Mouse (Mus musculus): ENCODE data around the gene Nfxl1.
"Not testable (repeated sequence)": the region's sequence is repeated elsewhere in the genome, so short reads cannot be mapped to it uniquely, and the experiment has no call there.

The Nfxl1 gene

DNA sequence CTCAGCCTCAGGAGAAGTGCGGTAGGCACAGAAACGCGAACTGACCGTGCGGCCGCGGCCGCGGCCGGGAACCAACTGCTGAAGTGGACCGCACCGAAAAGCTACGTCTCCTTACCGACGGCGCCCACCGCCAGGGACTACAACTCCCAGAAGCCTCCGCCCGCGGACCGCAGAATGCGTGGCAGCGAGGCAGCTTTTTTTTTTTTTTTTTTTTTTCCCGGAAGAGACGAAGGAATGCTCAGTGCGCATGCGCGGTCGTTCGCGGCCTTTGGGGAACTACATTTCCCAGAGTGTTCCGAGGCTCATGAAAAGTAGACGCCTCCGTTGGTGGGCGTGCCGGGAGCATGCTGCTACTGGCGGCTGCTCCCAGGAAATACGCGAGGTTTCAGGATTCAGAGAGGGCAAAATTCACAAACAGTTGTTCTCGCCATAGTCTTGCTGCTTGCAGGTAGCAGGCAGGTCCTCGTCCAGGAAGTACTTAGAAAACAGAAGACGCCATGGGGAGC is at the start of gene Nfxl1:
Nfxl1 (minus strand) TSS at position 141 of the 506 bp plus-strand sequence.
- DNase-seq (ENCODE audit: low read depth, low spot score) = peak; percentile 100

DNA sequence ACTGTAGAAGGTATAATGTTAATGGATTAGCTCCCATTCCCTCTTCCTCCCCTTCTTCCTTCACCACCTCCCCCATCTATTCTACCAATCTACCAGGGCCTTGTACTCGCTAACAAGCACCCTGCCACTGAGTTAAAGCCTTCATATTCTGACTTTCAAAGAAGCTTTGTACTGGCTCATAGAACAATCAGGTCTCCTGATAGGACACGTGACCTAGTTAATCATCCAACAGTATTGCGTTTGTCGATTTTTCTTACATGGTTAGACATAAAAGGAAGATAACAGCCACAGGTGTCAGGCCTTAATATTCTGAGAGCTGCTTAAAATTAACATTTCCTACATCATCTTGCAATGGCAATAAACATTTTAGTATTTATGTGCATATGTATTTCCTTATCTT is 43.7 kb upstream of the Nfxl1 start:
- DNase-seq (ENCODE audit: low read depth, low spot score) = no peak

DNA sequence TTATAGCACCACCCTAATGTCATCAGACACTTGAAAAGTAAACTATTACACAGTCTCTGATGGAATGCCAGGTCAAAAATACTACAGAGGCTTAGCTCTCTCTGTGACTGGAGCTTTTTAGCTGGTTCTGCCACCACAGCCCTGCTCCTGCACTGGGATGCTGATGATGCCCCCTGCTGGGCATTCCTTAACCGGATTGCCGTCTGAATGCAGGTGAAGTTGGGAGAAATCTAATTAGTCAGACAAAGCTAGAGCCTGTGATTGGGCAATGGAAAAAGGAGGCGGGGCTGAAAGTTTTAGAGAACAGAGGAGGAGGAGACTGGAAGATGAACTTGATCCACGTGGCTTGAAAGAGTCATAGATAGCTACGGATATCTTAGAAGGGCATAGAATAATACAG is 41.5 kb upstream of the Nfxl1 start:
- peak; percentile 82 for DNase-seq (ENCODE audit: low read depth, low spot score)

DNA sequence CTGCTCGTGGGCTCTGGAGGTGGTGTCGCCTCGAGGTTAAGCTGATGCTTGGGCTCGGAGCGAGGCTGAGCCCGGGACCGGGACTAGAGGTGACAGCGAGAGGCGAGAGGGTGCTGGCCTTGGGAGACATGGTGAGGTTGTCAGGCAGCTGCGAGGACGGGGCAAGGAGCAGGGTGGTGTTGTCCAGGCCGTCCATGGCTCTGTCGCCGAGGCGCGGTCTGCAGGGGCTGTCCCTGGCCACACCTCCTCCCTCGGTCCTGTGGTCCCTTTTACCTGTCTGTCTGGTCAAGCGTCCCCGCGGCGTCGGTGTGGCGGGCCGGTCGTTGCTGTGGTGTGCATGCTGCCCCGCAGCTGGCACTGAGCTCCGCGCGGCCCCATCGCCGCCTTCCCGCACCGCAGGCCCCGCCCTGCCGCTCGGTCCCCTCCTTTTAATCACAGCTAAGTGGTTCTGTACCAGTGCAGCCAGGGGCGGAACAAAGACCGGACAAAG is 27.8 kb upstream of the Nfxl1 start, which contains the start of gene Gm5868:
Gm5868 (minus strand) TSS at position 360 of the 490 bp plus-strand sequence.
- DNase-seq (ENCODE audit: low read depth, low spot score) = no peak

DNA sequence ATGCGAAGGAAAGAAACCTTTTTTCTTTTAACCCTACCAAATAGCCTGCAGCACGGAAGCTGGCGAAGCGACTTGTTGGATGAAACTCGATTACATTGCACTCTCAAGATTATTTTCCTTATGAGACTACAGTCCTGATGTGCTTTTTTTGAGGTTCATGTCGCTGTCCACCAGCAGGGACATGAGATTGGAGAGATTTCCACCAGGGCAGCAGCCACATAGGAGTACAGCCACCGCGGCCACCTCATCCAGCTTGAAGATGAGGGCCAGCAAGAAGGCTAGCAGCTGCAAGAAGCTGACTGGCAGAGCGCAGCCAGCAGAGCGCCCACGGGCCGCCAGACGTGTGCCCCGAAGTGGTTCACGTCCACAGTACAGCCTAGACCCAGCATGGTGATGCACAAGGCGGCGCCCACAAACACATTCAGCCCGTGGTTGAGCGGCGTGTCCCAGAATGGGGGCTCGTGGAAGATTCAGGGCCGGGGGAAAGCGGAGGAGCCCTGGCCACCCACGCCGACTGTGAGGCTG is 27.2 kb upstream of the Nfxl1 start:
- not testable (repeated sequence) for DNase-seq (ENCODE audit: low read depth, low spot score)

DNA sequence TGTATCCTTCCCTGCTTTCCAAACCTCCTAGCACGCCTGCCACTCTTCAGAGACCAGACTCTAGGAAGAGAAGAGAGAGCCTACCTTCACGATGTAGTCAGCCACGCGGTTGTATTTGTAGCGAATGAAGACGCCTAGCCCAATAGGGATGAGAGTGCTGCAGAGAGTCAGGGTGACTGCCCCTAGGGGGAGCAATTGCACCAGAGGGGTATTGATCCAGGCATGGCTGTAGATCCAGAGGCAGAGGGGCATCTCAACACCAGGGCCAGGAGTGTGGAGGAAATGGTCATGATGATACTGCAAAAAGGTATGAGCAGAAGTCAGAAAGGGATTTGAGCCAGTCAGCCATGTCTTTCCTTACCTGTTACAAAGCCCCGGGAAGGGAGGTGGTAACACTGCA is 26.6 kb upstream of the Nfxl1 start:
- not testable (repeated sequence) for DNase-seq (ENCODE audit: low read depth, low spot score)

DNA sequence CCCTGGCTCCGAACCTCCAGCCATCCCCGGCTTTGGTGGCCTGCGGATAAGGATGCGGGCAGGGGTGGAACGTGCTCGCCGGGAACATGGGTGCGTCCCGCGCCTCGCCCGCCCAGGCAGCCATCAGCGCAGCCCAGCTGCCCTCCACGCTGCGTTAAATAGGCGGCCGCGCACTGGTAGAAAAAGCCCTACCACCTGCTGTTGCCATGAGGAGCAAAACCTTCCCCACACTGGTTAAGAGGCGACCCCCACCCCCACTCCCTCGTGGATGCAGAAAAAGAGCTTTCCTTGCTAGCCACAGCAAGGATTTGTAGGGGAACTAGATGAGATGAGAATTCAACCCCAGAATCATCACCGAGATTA is 21.5 kb upstream of the Nfxl1 start, which contains the start of gene Zar1:
Zar1 (minus strand) TSS at position 285 of the 363 bp plus-strand sequence.
- DNase-seq (ENCODE audit: low read depth, low spot score) = not testable (repeated sequence)

DNA sequence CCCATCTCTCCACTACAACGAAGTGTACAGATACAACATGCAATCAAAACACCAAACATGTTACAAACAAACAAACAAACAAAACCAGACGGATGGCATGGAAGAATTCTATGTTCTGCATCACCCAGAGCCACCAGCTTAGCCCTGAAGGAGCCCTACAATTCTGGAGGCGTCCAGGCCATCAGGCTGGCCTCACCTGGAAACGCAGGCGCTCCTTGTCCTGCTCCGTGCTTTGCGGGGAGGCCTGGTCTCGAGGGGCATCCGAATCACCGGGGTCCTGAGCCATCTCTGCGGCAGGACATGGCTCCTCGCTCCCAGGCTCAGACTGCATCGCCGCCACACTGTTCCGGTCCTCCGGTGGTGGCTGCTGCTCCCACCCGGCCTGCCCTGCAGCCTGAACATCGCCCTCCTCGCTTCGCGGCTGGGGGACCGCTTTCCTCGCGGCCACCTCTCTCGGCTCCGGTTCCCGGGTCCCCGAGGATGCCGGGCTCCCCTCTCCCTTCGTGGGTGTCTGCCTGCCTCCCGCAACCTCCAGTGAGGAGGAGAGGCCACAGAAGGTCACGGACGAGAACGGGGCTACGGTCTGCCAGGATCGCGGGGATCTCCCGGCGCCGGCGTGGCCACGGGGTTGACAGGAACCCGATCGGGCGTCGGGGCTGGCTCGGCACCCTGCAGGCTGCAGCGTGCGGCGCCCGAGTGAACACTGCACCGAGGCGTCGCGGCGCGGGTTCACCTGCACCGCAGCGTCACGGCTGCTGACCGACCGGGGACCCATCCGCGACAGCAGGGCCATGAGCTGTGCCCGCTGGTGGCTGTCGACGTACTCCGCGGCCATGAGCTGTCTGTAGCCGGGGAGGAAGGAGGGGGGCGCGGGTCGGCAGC is 20.8 kb upstream of the Nfxl1 start:
- not testable (repeated sequence) for DNase-seq (ENCODE audit: low read depth, low spot score)

DNA sequence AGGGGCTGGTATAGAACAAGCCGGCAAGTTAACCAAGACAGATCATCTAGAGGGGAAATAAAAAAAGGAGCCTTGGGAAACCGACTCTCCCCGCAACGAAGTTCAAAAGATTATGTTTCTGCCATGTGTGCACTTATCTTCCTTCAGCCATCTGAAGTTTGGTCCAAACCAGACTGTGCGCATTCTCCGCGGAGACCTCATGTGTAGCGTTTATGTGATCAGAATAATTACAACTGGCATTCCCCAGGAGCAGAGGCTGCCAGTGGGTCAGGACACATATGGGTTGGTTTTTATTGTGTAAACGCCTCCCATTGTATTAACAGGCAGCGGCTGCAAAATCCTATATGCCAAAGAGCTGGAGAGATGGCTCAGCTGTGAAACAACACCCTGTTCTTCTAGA is 20.1 kb upstream of the Nfxl1 start:
- not testable (repeated sequence) for DNase-seq (ENCODE audit: low read depth, low spot score)

DNA sequence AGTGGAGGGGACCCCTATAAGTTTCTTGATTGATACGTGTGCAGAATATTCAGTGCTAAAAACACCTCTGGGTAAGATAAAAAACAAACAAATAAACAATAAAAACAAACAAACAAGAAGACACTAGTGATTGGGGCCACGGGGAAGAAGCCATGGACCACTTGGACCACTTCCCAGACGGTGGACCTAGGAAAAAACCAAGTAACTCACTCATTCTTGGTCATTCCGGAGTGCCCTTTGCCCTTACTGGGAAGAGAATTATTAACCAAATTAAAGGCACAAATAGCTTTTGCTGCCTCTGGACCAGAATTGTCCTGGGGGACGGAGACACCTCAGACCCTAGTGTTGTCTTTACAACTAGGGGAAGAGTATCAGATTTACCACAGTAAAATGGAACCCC is 6.1 kb upstream of the Nfxl1 start:
- DNase-seq (ENCODE audit: low read depth, low spot score) = no peak

DNA sequence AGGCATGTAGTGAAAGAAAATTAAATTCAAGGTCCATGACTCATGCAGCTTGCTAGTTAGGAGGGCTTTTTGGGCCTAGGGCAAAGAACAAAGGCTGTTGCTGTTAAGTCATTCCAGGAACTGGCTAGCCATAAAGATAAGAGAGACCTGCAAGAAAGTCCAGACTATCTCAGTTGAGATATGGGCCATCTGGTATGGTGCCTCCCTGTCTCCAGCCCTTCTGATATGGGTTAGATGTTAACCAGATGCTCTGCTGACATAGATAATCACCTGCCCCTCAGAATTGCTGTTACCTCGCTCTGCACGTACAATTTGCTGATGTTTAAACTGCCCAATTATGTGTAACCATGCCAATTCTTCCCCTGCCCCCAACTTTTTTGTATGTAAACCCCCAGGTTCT is 3.7 kb upstream of the Nfxl1 start:
- not testable (repeated sequence) for DNase-seq (ENCODE audit: low read depth, low spot score)

DNA sequence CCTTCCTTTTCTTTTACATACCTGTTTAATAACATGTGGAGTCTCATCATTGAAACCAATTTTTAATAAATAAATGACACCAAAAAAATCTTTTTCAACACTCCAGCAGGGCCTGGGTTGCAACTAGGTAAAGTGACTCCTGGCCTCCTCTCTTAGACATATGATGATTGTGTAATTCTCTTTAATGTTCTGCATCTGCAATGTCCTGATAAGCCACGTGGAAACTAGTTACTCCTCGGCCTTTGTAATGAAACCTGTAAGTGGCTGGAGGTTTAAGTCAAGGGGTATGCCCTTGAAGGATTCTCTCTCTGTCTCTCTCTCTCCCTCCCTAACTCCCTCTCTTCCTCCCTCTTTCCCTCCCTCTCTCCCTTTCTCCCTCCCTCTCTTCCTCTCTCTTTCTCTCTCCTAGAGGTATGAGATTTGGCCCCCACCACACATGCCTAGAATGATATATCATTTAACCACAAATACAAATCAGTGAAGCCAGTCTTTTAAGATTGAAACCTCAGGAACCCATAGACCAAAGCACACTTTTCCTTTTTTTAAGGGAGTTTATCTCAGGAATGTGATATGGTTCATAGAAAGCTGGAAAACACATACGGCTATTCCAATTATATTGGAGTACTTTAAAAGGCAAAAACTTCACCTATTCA is 1.6 kb upstream of the Nfxl1 start:
- no peak for DNase-seq (ENCODE audit: low read depth, low spot score)

DNA sequence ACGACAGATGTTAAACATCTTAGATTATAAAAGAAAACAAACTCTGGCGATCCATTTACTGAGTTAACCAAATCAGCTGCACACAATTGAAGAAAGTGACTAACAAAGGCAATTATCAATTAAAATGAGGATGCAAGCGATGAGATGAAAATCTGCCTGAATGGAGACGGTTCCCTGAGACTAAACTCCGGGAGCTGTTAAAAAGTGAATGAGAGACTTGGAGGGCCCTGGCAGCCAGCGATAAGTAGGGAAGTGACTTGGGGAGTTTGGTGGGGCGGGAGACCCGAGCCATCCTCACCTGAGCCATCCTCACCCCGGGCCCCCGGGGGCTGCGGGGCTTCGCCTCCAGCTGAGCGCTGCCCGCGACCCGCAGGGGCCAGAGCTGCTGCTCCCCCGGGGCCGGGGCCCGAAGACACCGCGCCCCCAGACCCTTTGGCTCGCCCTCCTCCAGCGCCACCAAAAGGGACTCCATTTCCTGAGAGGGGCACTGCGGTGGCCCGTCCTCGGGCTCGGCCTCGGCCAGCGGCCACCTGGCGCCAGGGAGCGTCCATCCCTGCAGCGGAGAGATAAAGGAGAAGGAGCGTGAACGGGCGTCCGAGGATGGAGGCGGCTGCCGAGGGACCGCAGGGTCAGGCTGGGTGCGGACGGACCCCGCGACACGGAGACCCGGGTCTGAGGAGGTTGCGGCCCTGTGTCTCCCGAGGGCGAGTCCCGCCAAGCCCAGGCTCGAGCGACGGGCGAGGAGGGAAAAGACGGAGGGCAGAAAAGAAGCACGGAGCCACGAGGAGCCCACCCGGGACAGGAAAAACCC is 563 bp downstream of the Nfxl1 start:
- no peak for DNase-seq (ENCODE audit: low read depth, low spot score)

DNA sequence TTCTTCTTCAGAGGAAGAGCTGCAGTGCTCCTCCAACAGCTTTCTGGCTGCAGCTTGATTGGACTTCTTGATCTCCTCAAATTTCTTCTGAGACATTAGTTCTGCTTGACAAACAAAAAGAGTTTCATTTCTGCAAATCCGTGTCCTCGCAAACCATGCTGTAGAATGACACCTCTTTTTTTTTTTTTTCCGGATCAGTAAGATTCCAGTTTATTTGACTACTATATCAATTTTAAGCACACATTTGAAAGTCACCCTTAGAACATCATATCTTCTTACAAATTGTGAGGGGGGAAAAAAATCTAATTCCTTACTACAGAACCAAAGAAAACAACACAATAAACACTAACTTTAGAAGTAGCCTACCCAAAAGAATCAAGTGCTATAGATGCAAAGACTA is 3.2 kb downstream of the Nfxl1 start:
- no peak for DNase-seq (ENCODE audit: low read depth, low spot score)

DNA sequence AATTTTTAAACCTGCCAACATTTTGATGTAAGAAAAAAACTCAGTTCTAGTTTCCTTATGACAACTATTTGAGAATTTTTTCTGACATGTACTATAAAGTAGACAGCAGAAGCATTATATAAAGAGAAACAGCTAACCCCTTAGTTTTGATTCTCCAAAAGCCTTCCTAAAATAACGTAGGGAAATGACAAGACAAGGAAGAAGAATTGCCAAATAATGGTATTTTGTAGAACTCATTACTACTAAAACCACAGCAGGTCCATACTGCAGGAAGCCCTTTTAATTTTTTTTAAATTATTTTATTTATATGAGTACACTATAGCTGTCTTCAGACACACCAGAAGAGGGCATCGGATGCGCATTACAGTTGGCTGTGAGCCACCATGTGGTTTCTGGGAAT is 8.3 kb downstream of the Nfxl1 start:
- peak; percentile 26 for DNase-seq (ENCODE audit: low read depth, low spot score)

DNA sequence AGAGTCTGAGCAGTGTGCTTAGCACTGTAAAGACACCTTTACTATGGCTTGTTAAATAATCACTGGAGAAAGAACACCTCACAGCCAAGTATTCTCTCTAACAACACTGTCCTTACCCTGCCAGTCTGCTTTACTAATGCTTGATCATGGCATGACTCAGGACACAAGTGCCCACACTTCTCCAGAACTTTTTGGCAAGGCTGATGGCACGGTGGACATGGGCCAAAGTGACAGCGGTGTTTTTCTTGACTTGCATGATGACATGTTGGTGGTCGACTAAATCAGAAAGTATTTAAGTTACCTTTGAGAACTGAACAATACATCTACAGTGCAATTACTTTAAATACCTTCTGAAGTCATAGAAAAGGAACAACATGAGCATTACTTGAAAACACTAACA is 30.6 kb downstream of the Nfxl1 start:
- DNase-seq (ENCODE audit: low read depth, low spot score) = peak; percentile 75

DNA sequence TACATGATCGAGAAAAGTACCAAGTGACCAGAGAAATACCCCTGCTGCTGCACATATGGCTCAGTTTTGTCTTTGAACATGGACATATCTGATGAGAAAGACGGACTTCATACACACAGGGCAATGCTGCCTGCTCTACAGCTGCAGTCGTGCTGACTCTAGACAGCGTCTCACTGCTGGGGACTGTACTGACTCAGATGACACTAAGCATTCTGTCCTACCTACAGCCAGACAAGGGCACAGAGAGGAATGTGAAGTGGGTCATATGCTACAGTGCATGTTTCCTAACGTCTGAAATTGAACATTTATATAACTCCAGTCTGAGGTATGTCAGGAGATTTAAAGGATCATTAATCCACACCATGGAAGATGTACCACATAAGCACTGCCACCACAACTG is 45.7 kb downstream of the Nfxl1 start:
- no peak for DNase-seq (ENCODE audit: low read depth, low spot score)

DNA sequence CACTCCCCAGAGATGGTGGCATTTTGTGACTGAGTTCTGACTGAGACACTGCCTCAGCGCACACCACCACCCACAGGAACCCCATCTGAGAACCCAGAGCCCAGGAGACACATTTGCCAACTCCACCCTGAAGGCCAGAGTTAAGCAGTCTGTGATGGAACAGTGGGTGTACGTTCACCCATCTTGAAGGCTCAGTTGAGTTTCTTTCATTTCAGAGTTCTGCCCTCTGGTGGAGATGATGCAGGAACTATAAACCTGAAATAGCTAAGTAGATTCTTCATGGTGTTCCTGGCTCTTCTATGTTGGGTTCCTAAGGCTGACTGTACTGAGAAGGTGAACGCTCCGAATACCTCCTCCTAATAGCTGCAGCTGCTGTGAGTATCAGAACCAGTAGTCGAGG is 53.7 kb downstream of the Nfxl1 start:
- peak; percentile 70 for DNase-seq (ENCODE audit: low read depth, low spot score)

DNA sequence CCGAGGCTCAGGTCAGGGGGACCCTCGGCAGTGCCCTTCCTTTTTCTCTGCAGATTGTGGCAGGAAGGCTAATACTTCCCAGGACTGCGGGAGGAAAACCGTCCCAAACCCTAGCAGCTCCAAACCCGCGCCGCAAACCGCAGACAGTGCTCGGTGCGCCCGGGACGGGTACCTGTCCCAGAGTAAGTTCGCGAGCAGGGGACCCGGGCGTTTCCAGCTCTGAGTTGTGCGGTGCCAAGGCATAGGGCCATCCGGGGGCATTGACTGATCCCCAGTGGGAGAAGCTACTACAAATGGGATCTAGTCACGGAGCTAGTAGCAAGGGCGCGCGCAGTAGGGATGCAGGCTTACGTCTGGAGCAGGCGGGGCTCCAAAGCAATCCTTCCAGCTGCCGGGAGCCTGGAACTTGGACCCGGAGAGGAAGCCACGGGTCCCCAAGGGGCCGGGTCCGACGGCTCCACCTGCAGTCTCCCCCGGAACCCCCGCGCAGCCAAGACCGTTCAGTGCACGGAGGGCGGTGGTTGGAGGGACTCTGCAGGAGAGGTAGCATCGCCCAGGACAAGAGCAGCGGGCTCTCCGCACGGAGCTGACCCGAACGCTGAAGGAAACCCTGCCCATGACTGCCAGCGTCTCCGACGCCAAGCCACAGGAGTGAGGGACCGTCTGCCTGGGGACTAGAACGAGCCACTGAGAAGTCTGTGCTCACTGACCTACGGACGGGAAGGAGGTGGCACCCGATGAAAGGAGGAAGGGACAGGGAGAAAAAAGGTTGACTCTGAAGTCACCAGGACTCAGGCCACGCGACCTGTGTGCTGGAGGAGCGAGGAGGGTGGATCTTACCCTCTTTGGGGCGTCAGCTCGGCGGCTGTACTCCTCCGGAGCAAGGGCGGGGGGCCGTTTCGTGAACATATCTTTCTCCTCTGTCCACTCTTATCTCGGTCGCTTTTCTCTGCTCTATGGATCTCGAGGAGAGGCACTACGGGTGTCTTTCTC is 55.7 kb downstream of the Nfxl1 start, which contains the start of gene Corin:
Corin (minus strand) TSS at position 943 of the 993 bp plus-strand sequence.
- no peak for DNase-seq (ENCODE audit: low read depth, low spot score)

DNA sequence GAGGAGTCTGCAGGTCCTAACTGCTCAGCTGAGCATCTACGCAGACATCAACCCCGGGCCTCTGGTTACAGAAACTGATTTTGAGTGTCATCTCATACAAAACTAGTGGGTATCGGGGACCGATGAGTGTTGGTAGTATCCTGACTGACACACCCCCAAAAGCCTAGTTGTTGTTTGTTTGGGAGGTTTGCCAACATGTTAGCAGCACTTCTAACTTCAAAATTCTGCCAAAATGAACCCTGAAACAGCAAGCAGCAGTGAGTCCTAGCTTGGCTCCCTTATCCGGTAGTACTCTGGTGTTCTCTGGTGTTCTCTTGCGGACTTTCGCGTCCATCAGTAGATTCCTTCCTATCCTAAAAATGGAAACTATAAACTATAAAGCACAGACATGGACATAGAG is 56.7 kb downstream of the Nfxl1 start:
- peak; percentile 21 for DNase-seq (ENCODE audit: low read depth, low spot score)

Data from 3T3-L1 (cell line).